Mouse (Mus musculus) limb, embryonic 13.5 days (tissue): Measurements from ENCODE around the gene Slc6a1. TPM values are rescaled to one million over a fixed set of nuclear protein-coding genes. Genes with fewer than 3 reads are reported as not detected.

Experiments used
- ATAC-seq: fragments of 200-750 bp; cut with Nextera tagmentation; 2 replicates; pipeline ENCODE4 v1.8.0; 2017; ENCODE audit warnings: low read depth, moderate number of reproducible peaks, moderate TSS enrichment; ENCODE audit not compliant: low FRiP score
- H3K27ac ChIP-seq: fragments of 300-500 bp; sonication (generic); 2 replicates; pipeline ENCODE4 v1.5.1; 2015; ENCODE audit warnings: inconsistent platforms, mild to moderate bottlenecking, moderate library complexity
- H3K27me3 ChIP-seq: fragments of 300-500 bp; sonication (generic); 2 replicates; pipeline ENCODE4 v1.6.1; 2015; ENCODE audit warnings: mild to moderate bottlenecking, inconsistent platforms
- H3K36me3 ChIP-seq: fragments of 300-500 bp; sonication (generic); 2 replicates; pipeline ENCODE4 v1.6.1; 2015; ENCODE audit warnings: inconsistent platforms, mild to moderate bottlenecking, moderate library complexity
- H3K4me1 ChIP-seq: fragments of 300-500 bp; sonication (generic); 2 replicates; pipeline ENCODE4 v1.6.1; 2015; ENCODE audit warnings: inconsistent platforms
- H3K4me2 ChIP-seq: fragments of 300-500 bp; sonication (generic); replicated peaks from 2 replicates; pipeline ENCODE4 v1.6.1; 2015; ENCODE audit warnings: inconsistent platforms, mild to moderate bottlenecking, moderate library complexity
- H3K4me3 ChIP-seq: fragments of 300-500 bp; sonication (generic); 2 replicates; pipeline ENCODE4 v1.5.1; 2015; ENCODE audit warnings: moderate library complexity, mild to moderate bottlenecking, inconsistent platforms
- H3K9ac ChIP-seq: fragments of 300-500 bp; sonication (generic); 2 replicates; pipeline ENCODE4 v1.6.1; 2015; ENCODE audit warnings: mild to moderate bottlenecking, inconsistent platforms
- H3K9me3 ChIP-seq: fragments of 300-500 bp; sonication (generic); 2 replicates; pipeline ENCODE4 v1.6.1; 2016; ENCODE audit warnings: inconsistent platforms
- WGBS: fragments of 180-500 bp; shearing (Covaris S2); methylation state at CpG from one replicate; pipeline ENCODE4 v1.1.7; 2015; 5-methylcytosine and 5-hydroxymethylcytosine counted together
- polyA plus RNA-seq: library from polyadenylated mRNA; unstranded; fragments of >200 nt; fragmentation: Nextera tagmentation; extraction: Ambion mirVana; gene quantifications from 2 replicates; pipeline ENCODE4 v1.2.1, GENCODE M21; 2015

Slc6a1 gene
- polyA plus RNA-seq, 1 experiment from 2014 or later, result 0.23 TPM

GRCm38 (mm10) chr6:114269589-114269988 is 12.8 kb upstream of the Slc6a1 start:
- no peak overlapping the region for H3K4me3 ChIP-seq
- H3K36me3 ChIP-seq, result no peaks in the 10 kb centered on the region
- H3K9me3 ChIP-seq, result no peaks in the 10 kb centered on the region
- no peak overlapping the region for H3K4me2 ChIP-seq
- H3K4me1 ChIP-seq, result peaks cover 7% of the 10 kb centered on the region; the same call in 1 of the 2 replicates
- WGBS, result 83% methylated on average over 2 of the region's 2 CpGs
- H3K27me3 ChIP-seq, result peaks cover 51% of the 10 kb centered on the region
- no peak for ATAC-seq
- H3K9ac ChIP-seq, result no peak overlapping the region
- no peak overlapping the region for H3K27ac ChIP-seq

- H3K27ac ChIP-seq, result no peak overlapping the region
- H3K4me2 ChIP-seq, result no peak overlapping the region
- no peaks in the 10 kb centered on the region for H3K36me3 ChIP-seq
- H3K27me3 ChIP-seq, result peaks cover 53% of the 10 kb centered on the region
- H3K4me1 ChIP-seq, result no peaks in the 10 kb centered on the region
- no peak overlapping the region for H3K4me3 ChIP-seq
- WGBS, result 49% methylated on average over 5 of the region's 5 CpGs
- ATAC-seq, result no peak
- H3K9me3 ChIP-seq, result no peaks in the 10 kb centered on the region
- no peak overlapping the region for H3K9ac ChIP-seq
Observed at GRCm38 (mm10) chr6:114270799-114271198, 11.6 kb upstream of the Slc6a1 start.

- no peak overlapping the region for H3K9ac ChIP-seq
- no peak overlapping the region for H3K27ac ChIP-seq
- no peak for ATAC-seq
- H3K9me3 ChIP-seq, result no peaks in the 10 kb centered on the region
- H3K27me3 ChIP-seq, result peaks cover 50% of the 10 kb centered on the region
- no peak overlapping the region for H3K4me2 ChIP-seq
- WGBS, result 81% methylated on average over 15 of the region's 15 CpGs
- H3K36me3 ChIP-seq, result no peaks in the 10 kb centered on the region
- no peak overlapping the region for H3K4me3 ChIP-seq
- H3K4me1 ChIP-seq, result no peaks in the 10 kb centered on the region
Observed at GRCm38 (mm10) chr6:114272279-114272678, 10.2 kb upstream of the Slc6a1 start.

GRCm38 (mm10) chr6:114273997-114274728 is 8.3 kb upstream of the Slc6a1 start:
- Histone ChIP-seq H3K4me3 (no peak overlapping the region), H3K9me3 (no peaks in the 10 kb centered on the region), H3K4me2 (no peak overlapping the region), H3K27ac (no peak overlapping the region), H3K9ac (no peak overlapping the region), H3K36me3 (no peaks in the 10 kb centered on the region), H3K27me3 (peaks cover 68% of the 10 kb centered on the region), H3K4me1 (no peaks in the 10 kb centered on the region)
- no peak for ATAC-seq
- 58% methylated on average over 14 of the region's 14 CpGs for WGBS

- Histone ChIP-seq H3K9ac (no peak overlapping the region), H3K36me3 (no peaks in the 10 kb centered on the region), H3K27ac (no peak overlapping the region), H3K4me3 (no peak overlapping the region), H3K27me3 (peaks cover 76% of the 10 kb centered on the region), H3K4me2 (no peak overlapping the region), H3K4me1 (no peaks in the 10 kb centered on the region), H3K9me3 (peaks cover 4% of the 10 kb centered on the region; the same call in 1 of the 2 replicates)
- ATAC-seq, result no peak
- WGBS, result 60% methylated on average over 8 of the region's 8 CpGs
Observed at GRCm38 (mm10) chr6:114275800-114276199, 6.6 kb upstream of the Slc6a1 start.

GRCm38 (mm10) chr6:114283278-114283770 is 889 bp downstream of the Slc6a1 start:
- Histone ChIP-seq H3K4me3 (peak overlapping the region; percentile 23), H3K27me3 (peaks cover 96% of the 10 kb centered on the region), H3K9ac (no peak overlapping the region), H3K4me2 (no peak overlapping the region), H3K9me3 (peaks cover 4% of the 10 kb centered on the region; the same call in 1 of the 2 replicates), H3K27ac (no peak overlapping the region), H3K4me1 (peaks cover 5% of the 10 kb centered on the region; the same call in 1 of the 2 replicates), H3K36me3 (no peaks in the 10 kb centered on the region)
- ATAC-seq, result no peak
- 21% methylated on average over 8 of the region's 8 CpGs for WGBS

GRCm38 (mm10) chr6:114283927-114284703 is 1.7 kb downstream of the Slc6a1 start:
- Histone ChIP-seq H3K4me3 (no peak overlapping the region), H3K9ac (no peak overlapping the region), H3K4me1 (peaks cover 5% of the 10 kb centered on the region; the same call in 1 of the 2 replicates), H3K27ac (no peak overlapping the region), H3K4me2 (no peak overlapping the region), H3K9me3 (peaks cover 4% of the 10 kb centered on the region; the same call in 1 of the 2 replicates), H3K36me3 (no peaks in the 10 kb centered on the region), H3K27me3 (peaks cover 95% of the 10 kb centered on the region)
- no peak for ATAC-seq
- 52% methylated on average over 10 of the region's 10 CpGs for WGBS

GRCm38 (mm10) chr6:114285424-114285823 is 3.0 kb downstream of the Slc6a1 start:
- no peaks in the 10 kb centered on the region for H3K36me3 ChIP-seq
- ATAC-seq, result no peak
- WGBS, result 31% methylated on average over 4 of the region's 4 CpGs
- H3K4me1 ChIP-seq, result peaks cover 5% of the 10 kb centered on the region; the same call in 1 of the 2 replicates
- peaks cover 2% of the 10 kb centered on the region; the same call in 1 of the 2 replicates for H3K9me3 ChIP-seq
- no peak overlapping the region for H3K9ac ChIP-seq
- no peak overlapping the region for H3K4me2 ChIP-seq
- H3K4me3 ChIP-seq, result no peak overlapping the region
- no peak overlapping the region for H3K27ac ChIP-seq
- peaks cover 97% of the 10 kb centered on the region for H3K27me3 ChIP-seq

- Histone ChIP-seq H3K9me3 (no peaks in the 10 kb centered on the region), H3K27me3 (peaks cover 70% of the 10 kb centered on the region), H3K9ac (no peak overlapping the region), H3K27ac (no peak overlapping the region), H3K4me1 (peaks cover 5% of the 10 kb centered on the region), H3K4me3 (no peak overlapping the region), H3K36me3 (no peaks in the 10 kb centered on the region), H3K4me2 (no peak overlapping the region)
- no peak for ATAC-seq
- 50% methylated on average over 7 of the region's 7 CpGs for WGBS
Observed at GRCm38 (mm10) chr6:114289106-114289505, 6.7 kb downstream of the Slc6a1 start.

- ATAC-seq, result no peak
- no peak overlapping the region for H3K4me2 ChIP-seq
- no peak overlapping the region for H3K9ac ChIP-seq
- H3K9me3 ChIP-seq, result no peaks in the 10 kb centered on the region
- H3K36me3 ChIP-seq, result no peaks in the 10 kb centered on the region
- WGBS, result 67% methylated on average over 8 of the region's 8 CpGs
- H3K27me3 ChIP-seq, result peaks cover 63% of the 10 kb centered on the region
- no peak overlapping the region for H3K27ac ChIP-seq
- H3K4me1 ChIP-seq, result peaks cover 5% of the 10 kb centered on the region
- H3K4me3 ChIP-seq, result no peak overlapping the region
Observed at GRCm38 (mm10) chr6:114290184-114290583, 7.7 kb downstream of the Slc6a1 start.

- H3K27me3 ChIP-seq, result peaks cover 58% of the 10 kb centered on the region
- no peak overlapping the region for H3K4me3 ChIP-seq
- 54% methylated on average over 4 of the region's 4 CpGs for WGBS
- no peak overlapping the region for H3K4me2 ChIP-seq
- no peak overlapping the region for H3K9ac ChIP-seq
- H3K4me1 ChIP-seq, result peaks cover 5% of the 10 kb centered on the region
- H3K36me3 ChIP-seq, result no peaks in the 10 kb centered on the region
- ATAC-seq, result no peak
- no peaks in the 10 kb centered on the region for H3K9me3 ChIP-seq
- no peak overlapping the region for H3K27ac ChIP-seq
Observed at GRCm38 (mm10) chr6:114290929-114291328, 8.5 kb downstream of the Slc6a1 start.

- Histone ChIP-seq H3K9ac (no peak overlapping the region), H3K4me2 (no peak overlapping the region), H3K4me3 (no peak overlapping the region), H3K27ac (no peak overlapping the region), H3K9me3 (no peaks in the 10 kb centered on the region), H3K4me1 (peaks cover 5% of the 10 kb centered on the region), H3K36me3 (no peaks in the 10 kb centered on the region), H3K27me3 (peaks cover 54% of the 10 kb centered on the region)
- ATAC-seq, result no peak
- 54% methylated on average over 5 of the region's 5 CpGs for WGBS
Observed at GRCm38 (mm10) chr6:114291396-114291795, 9.0 kb downstream of the Slc6a1 start.
